Mouse (Mus musculus) myocyte (in vitro differentiated cells): ENCODE data around the gene Rgs3.

Experiments
- CEBPB ChIP-seq: IDR thresholded peaks from 2 replicates; pipeline ENCODE4 v1.6.1; 2011; ENCODE audit warnings: mild to moderate bottlenecking, moderate library complexity; ENCODE audit not compliant: poor library complexity, insufficient read depth, severe bottlenecking
- E2F4 ChIP-seq: IDR thresholded peaks from one replicate; pipeline ENCODE4 v1.6.1; 2011; ENCODE audit warnings: mild to moderate bottlenecking, control low read depth, moderate library complexity; ENCODE audit not compliant: insufficient read depth
- MAX ChIP-seq: IDR thresholded peaks from one replicate; pipeline ENCODE4 v1.6.1; 2011; ENCODE audit warnings: low read depth, mild to moderate bottlenecking, control low read depth
- MYOD1 ChIP-seq, 3 experiments: IDR thresholded peaks; one replicate each; pipeline ENCODE4 v1.6.1; 2011; ENCODE audit warnings: control low read depth in 2 of 3, low read depth in 2 of 3, mild to moderate bottlenecking in 2 of 3, moderate library complexity in 1 of 3; ENCODE audit not compliant: insufficient read length in 2 of 3, control insufficient read depth in 1 of 3
- MYOG ChIP-seq, 3 experiments: IDR thresholded peaks; one replicate each; pipeline ENCODE4 v1.6.1; 2011; ENCODE audit warnings: control low read depth in 2 of 3, low read depth in 2 of 3, mild to moderate bottlenecking in 2 of 3; ENCODE audit not compliant: insufficient read length in 2 of 3, control insufficient read depth in 1 of 3, insufficient read depth in 1 of 3
- POLR2A ChIP-seq: IDR thresholded peaks from one replicate; pipeline ENCODE4 v1.6.1; 2011; ENCODE audit warnings: low read depth, mild to moderate bottlenecking, control low read depth, moderate library complexity; ENCODE audit not compliant: insufficient read length
- POLR2AphosphoS2 ChIP-seq: IDR thresholded peaks from one replicate; pipeline ENCODE4 v1.6.1; 2011; ENCODE audit warnings: low read depth, control low read depth; ENCODE audit not compliant: insufficient read length
- TCF12 ChIP-seq: IDR thresholded peaks from one replicate; pipeline ENCODE4 v1.6.1; 2011; ENCODE audit warnings: mild to moderate bottlenecking, control low read depth; ENCODE audit not compliant: poor library complexity, insufficient read depth, severe bottlenecking
- USF1 ChIP-seq: IDR thresholded peaks from one replicate; pipeline ENCODE4 v1.6.1; 2011; ENCODE audit warnings: low read depth, mild to moderate bottlenecking, control low read depth, moderate library complexity

- TF ChIP-seq TCF12: no peak
- no peak for TF ChIP-seq MAX
- no peak for TF ChIP-seq USF1
- TF ChIP-seq POLR2A: no peak
- TF ChIP-seq MYOD1 (IDR thresholded peaks at IDR 0.05; ENCODE audit: control insufficient read depth in 1 of 3, insufficient read length in 2 of 3, low read depth in 2 of 3): no peak
- no peak for TF ChIP-seq E2F4
- TF ChIP-seq MYOG (IDR thresholded peaks at IDR 0.05; ENCODE audit: control insufficient read depth in 1 of 3, insufficient read depth in 1 of 3, insufficient read length in 2 of 3, low read depth in 2 of 3): no peak
- TF ChIP-seq POLR2AphosphoS2: no peak
- no peak for TF ChIP-seq CEBPB
These were observed 8.7 kb downstream of the Rgs3 start for GRCm38 (mm10) chr4:62568359-62568758.
